Mouse (Mus musculus): ENCODE measurements around the gene Hba-x. TPM values are rescaled to one million over a fixed set of nuclear protein-coding genes. Genes with fewer than 3 reads are reported as not detected.

The Hba-x gene
- polyA plus RNA-seq, 1 experiment = not detected

- no peak for TF ChIP-seq CTCF (IDR thresholded peaks at IDR 0.05; ENCODE audit: low read depth, low read length)
- no peak for TF ChIP-seq POLR2A (IDR thresholded peaks at IDR 0.05; ENCODE audit: insufficient read depth, low read length)
- H3K4me1 ChIP-seq (ENCODE audit: control insufficient read depth, insufficient read depth, low read length) = no peaks in the 10 kb centered on the region
- H3K36me3 ChIP-seq (ENCODE audit: control insufficient read depth, insufficient read depth, low read length, poor library complexity, severe bottlenecking) = no peaks in the 10 kb centered on the region
- no peak overlapping the region for H3K4me3 ChIP-seq (ENCODE audit: low read depth, low read length)
- no peaks in the 10 kb centered on the region for H3K27me3 ChIP-seq (ENCODE audit: control insufficient read depth, insufficient read depth, low read length, poor library complexity, severe bottlenecking)
- no peak overlapping the region for H3K27ac ChIP-seq (ENCODE audit: insufficient read depth, low read length)
- H3K9me3 ChIP-seq (replicated peaks; ENCODE audit: control insufficient read depth, insufficient read depth, low read length, poor library complexity, severe bottlenecking) = no peaks in the 10 kb centered on the region
- no peak overlapping the region for H3K9ac ChIP-seq (ENCODE audit: low read depth, poor library complexity, severe bottlenecking)
These were observed 44.5 kb downstream of the Hba-x start for GRCm38 (mm10) chr11:32320507-32321195.

GRCm38 (mm10) chr11:32321196-32321565, 45.0 kb downstream of the Hba-x start:
- TF ChIP-seq EP300 (IDR thresholded peaks at IDR 0.05; ENCODE audit: insufficient read depth, low read depth, low read length) (no peak), POLR2A (IDR thresholded peaks at IDR 0.05; ENCODE audit: insufficient read depth, low read length) (no peak), CTCF (IDR thresholded peaks at IDR 0.05; ENCODE audit: low read depth, low read length) (peak; percentile 99)
- no peaks in the 10 kb centered on the region for H3K36me3 ChIP-seq (ENCODE audit: control insufficient read depth, insufficient read depth, low read length, poor library complexity, severe bottlenecking)
- no peak overlapping the region for H3K27ac ChIP-seq (ENCODE audit: insufficient read depth, low read length)
- no peaks in the 10 kb centered on the region for H3K9me3 ChIP-seq (replicated peaks; ENCODE audit: control insufficient read depth, insufficient read depth, low read length, poor library complexity, severe bottlenecking)
- H3K4me1 ChIP-seq (ENCODE audit: control insufficient read depth, insufficient read depth, low read length) = no peaks in the 10 kb centered on the region
- H3K27me3 ChIP-seq (ENCODE audit: control insufficient read depth, insufficient read depth, low read length, poor library complexity, severe bottlenecking) = no peaks in the 10 kb centered on the region
- no peak overlapping the region for H3K9ac ChIP-seq (ENCODE audit: low read depth, poor library complexity, severe bottlenecking)
- no peak overlapping the region for H3K4me3 ChIP-seq (ENCODE audit: low read depth, low read length)

- H3K4me1 ChIP-seq (ENCODE audit: control insufficient read depth, insufficient read depth, low read length) = no peaks in the 10 kb centered on the region
- no peaks in the 10 kb centered on the region for H3K27me3 ChIP-seq (ENCODE audit: control insufficient read depth, insufficient read depth, low read length, poor library complexity, severe bottlenecking)
- no peak overlapping the region for H3K9ac ChIP-seq (ENCODE audit: low read depth, poor library complexity, severe bottlenecking)
- H3K9me3 ChIP-seq (replicated peaks; ENCODE audit: control insufficient read depth, insufficient read depth, low read length, poor library complexity, severe bottlenecking) = no peaks in the 10 kb centered on the region
- no peak overlapping the region for H3K27ac ChIP-seq (ENCODE audit: insufficient read depth, low read length)
- TF ChIP-seq POLR2A (IDR thresholded peaks at IDR 0.05; ENCODE audit: insufficient read depth, low read length) (no peak), CTCF (IDR thresholded peaks at IDR 0.05; ENCODE audit: low read depth, low read length) (peak; percentile 88), EP300 (IDR thresholded peaks at IDR 0.05; ENCODE audit: insufficient read depth, low read depth, low read length) (no peak)
- no peaks in the 10 kb centered on the region for H3K36me3 ChIP-seq (ENCODE audit: control insufficient read depth, insufficient read depth, low read length, poor library complexity, severe bottlenecking)
- no peak overlapping the region for H3K4me3 ChIP-seq (ENCODE audit: low read depth, low read length)
These were observed 48.4 kb downstream of the Hba-x start for GRCm38 (mm10) chr11:32324609-32325008.

Other genes with a start within 250 kb of the Hba-x start
- gene Il9r, start 76.1 kb upstream of the Hba-x start, polyA plus RNA-seq (2011; ENCODE audit: insufficient read depth, insufficient read length, low read depth, missing spikeins) = not detected in 2 replicates
- gene Snrnp25, start 71.0 kb upstream of the Hba-x start, polyA plus RNA-seq (2011; ENCODE audit: insufficient read depth, insufficient read length, low read depth, missing spikeins) = 30.4 and 32.3 TPM in 2 replicates
- gene Rhbdf1, start 54.1 kb upstream of the Hba-x start, polyA plus RNA-seq (2011; ENCODE audit: insufficient read depth, insufficient read length, low read depth, missing spikeins) = 26.8 and 33.3 TPM in 2 replicates
- 18.4 and 20.5 TPM in 2 replicates for gene Mpg, start 49.9 kb upstream of the Hba-x start, polyA plus RNA-seq (2011; ENCODE audit: insufficient read depth, insufficient read length, low read depth, missing spikeins)
- 31.5 and 31.6 TPM in 2 replicates for gene Nprl3, start 8.7 kb upstream of the Hba-x start, polyA plus RNA-seq (2011; ENCODE audit: insufficient read depth, insufficient read length, low read depth, missing spikeins)
- 1.2 and 1.6 TPM in 2 replicates for gene Hba-a1, start 7.1 kb downstream of the Hba-x start, polyA plus RNA-seq (2011; ENCODE audit: insufficient read depth, insufficient read length, low read depth, missing spikeins)
- gene Hbq1b, start 10.6 kb downstream of the Hba-x start, polyA plus RNA-seq (2011; ENCODE audit: insufficient read depth, insufficient read length, low read depth, missing spikeins) = not detected in 2 replicates
- gene Hba-a2, start 20.1 kb downstream of the Hba-x start, polyA plus RNA-seq (2011; ENCODE audit: insufficient read depth, insufficient read length, low read depth, missing spikeins) = 5.6 and 10.3 TPM in 2 replicates
- gene Hbq1a, start 23.7 kb downstream of the Hba-x start, polyA plus RNA-seq (2011; ENCODE audit: insufficient read depth, insufficient read length, low read depth, missing spikeins) = not detected in 2 replicates
- gene Sh3pxd2b, start 71.4 kb downstream of the Hba-x start, polyA plus RNA-seq (2011; ENCODE audit: insufficient read depth, insufficient read length, low read depth, missing spikeins) = 5.9 and 6.1 TPM in 2 replicates
- 25.1 and 25.9 TPM in 2 replicates for gene Ubtd2, start 179.0 kb downstream of the Hba-x start, polyA plus RNA-seq (2011; ENCODE audit: insufficient read depth, insufficient read length, low read depth, missing spikeins)